Mouse (Mus musculus) thymus, postnatal 36 days (tissue): Measurements from ENCODE around the gene Nkpd1.
A peak's percentile ranks its signal among the peaks of the same experiment; 100 is the strongest.

Experiments
- DNase-seq, 2 experiments: peaks; one replicate each; pipeline ENCODE4 v3.0.0; 2022; ENCODE audit warnings: mixed read lengths in 2 of 2

The Nkpd1 gene

GRCm38 (mm10) chr7:19547344-19547969 is 29.8 kb downstream of the Nkpd1 start:
- DNase-seq, result no peak

GRCm38 (mm10) chr7:19549394-19549793 is 31.8 kb downstream of the Nkpd1 start:
- no peak for DNase-seq

GRCm38 (mm10) chr7:19551634-19552033 is 34.0 kb downstream of the Nkpd1 start:
- DNase-seq, result no peak

- no peak for DNase-seq
These were observed 34.8 kb downstream of the Nkpd1 start for GRCm38 (mm10) chr7:19552443-19552842.

GRCm38 (mm10) chr7:19554168-19554567 is 36.5 kb downstream of the Nkpd1 start:
- DNase-seq, result no peak

- DNase-seq, result no peak
These were observed 39.4 kb downstream of the Nkpd1 start for GRCm38 (mm10) chr7:19557086-19557485.

- DNase-seq, result no peak
These were observed 40.6 kb downstream of the Nkpd1 start for GRCm38 (mm10) chr7:19557982-19558900.

GRCm38 (mm10) chr7:19558965-19559364 is 41.3 kb downstream of the Nkpd1 start:
- DNase-seq, result peak in 1 of 2 experiments; percentile 21

- no peak for DNase-seq
These were observed 43.0 kb downstream of the Nkpd1 start for GRCm38 (mm10) chr7:19560491-19561260.

GRCm38 (mm10) chr7:19561431-19561764 is 43.8 kb downstream of the Nkpd1 start:
- DNase-seq, result no peak

- DNase-seq, result peak; percentile 87 to 89
These were observed 44.4 kb downstream of the Nkpd1 start for GRCm38 (mm10) chr7:19561765-19562642.

- DNase-seq, result no peak
These were observed 45.2 kb downstream of the Nkpd1 start, which contains the start of gene Ppp1r37 for GRCm38 (mm10) chr7:19562643-19563410. Gene Ppp1r37, minus strand, starts transcription at chr7:19563076.

- no peak for DNase-seq
These were observed 46.2 kb downstream of the Nkpd1 start for GRCm38 (mm10) chr7:19563884-19564283.

- no peak for DNase-seq
These were observed 46.8 kb downstream of the Nkpd1 start for GRCm38 (mm10) chr7:19564455-19564854.

- DNase-seq, result no peak
These were observed 48.2 kb downstream of the Nkpd1 start for GRCm38 (mm10) chr7:19565803-19566202.

- no peak for DNase-seq
These were observed 49.8 kb downstream of the Nkpd1 start for GRCm38 (mm10) chr7:19567426-19567825.

- DNase-seq, result no peak
These were observed 52.0 kb downstream of the Nkpd1 start for GRCm38 (mm10) chr7:19569647-19570046.

- peak; percentile 80 to 81 for DNase-seq
These were observed 55.5 kb downstream of the Nkpd1 start for GRCm38 (mm10) chr7:19572926-19573775.

GRCm38 (mm10) chr7:19573776-19574140 is 56.1 kb downstream of the Nkpd1 start:
- DNase-seq, result no peak
